Mouse (Mus musculus): ENCODE data around the gene Aldh16a1.

DNA sequence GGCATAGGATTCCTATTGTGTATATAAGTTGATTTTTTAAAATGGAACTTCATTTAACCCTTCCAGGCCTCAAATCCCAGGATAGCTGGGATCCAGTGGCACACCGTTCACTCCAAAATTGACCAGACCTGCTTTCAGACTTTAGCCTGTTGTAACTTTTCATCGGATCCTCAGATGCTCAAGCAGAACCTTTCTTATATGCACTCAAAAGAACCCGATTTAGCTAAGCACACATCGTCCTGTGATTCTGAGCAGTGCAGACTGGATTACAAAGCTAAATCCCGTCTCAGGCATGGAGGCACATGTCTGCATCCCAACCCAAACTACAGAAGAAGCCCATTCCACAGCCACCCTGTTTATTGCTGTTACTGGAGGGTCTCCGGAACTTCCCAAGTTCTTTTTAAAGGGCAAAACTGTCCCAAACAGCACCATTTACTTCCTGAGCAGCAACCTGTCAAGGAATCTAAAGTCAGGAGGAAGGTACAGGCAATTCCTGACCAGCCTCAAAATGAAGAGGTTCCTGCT is 26.6 kb downstream of the Aldh16a1 start:
- no peak for TF ChIP-seq CTCF (conservative IDR thresholded peaks at IDR 0.05; ENCODE audit: insufficient read depth, insufficient read length, low read depth, low read length)
- no peak for TF ChIP-seq POLR2A (IDR thresholded peaks at IDR 0.05; ENCODE audit: low read depth, low read length)

All from kidney, adult 2 months (tissue).